Mouse (Mus musculus) erythroblast, embryonic 14.5 days (primary cell): ENCODE measurements around the gene Sdk1.

ENCODE experiments used
- GATA1 ChIP-seq: IDR thresholded peaks from 2 replicates; pipeline ENCODE4 v1.6.1; 2012; ENCODE audit warnings: low read length, inconsistent platforms, mixed read lengths
- TAL1 ChIP-seq: IDR thresholded peaks from 3 replicates; pipeline ENCODE4 v1.6.1; 2012; ENCODE audit warnings: low read length, inconsistent platforms, mixed read lengths

DNA sequence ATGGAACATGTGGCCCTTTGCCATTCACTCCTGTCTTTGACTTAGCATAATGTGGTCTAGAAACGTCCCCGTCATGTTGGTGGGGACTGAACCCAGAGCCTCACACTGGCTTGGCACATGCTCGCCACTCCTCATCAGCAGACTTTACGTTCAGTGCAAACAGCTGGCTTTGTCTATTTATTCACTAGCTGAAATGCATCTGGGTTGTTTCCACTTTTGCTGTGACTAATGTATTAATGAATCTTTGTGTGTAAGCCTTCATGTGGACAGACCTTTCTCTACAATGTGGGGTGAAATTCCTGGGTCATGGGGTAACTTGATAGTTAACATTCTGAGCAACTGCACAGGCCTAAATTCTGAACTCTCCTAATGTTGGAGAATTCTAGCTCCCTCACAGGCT, 317.4 kb downstream of the Sdk1 start:
- TF ChIP-seq TAL1 (no peak), GATA1 (no peak)
